20 mouse cellular contexts compared by ENCODE assay signal in genomic region chrX:33930216-33930615, GRCm38 (mm10). TPM values are rescaled to one million over a fixed set of nuclear protein-coding genes. Genes with fewer than 3 reads are reported as not detected.
"Had no signal": no experiment of that assay in that cellular context is flagged by ENCODE, and none has a peak within 500 bp of the region (broad histone marks: within the 10 kb centered on the region; RNA-seq: fewer than 3 reads in every experiment).

No protein-coding gene starts in this region.

RNA-seq across cellular contexts. Expression of gene Btbd35f6, which starts 26.1 kb away (rescaled TPM):
- polyA plus RNA-seq: cerebellum, adult 2 months; cortical plate, adult 2 months; embryonic facial prominence, embryonic 10.5 days; embryonic facial prominence, embryonic 11.5 days; embryonic facial prominence, embryonic 12.5 days; embryonic facial prominence, embryonic 13.5 days; embryonic facial prominence, embryonic 14.5 days; embryonic facial prominence, embryonic 15.5 days; erythroblast, embryonic 14.5 days; forebrain, embryonic 10.5 days; forebrain, embryonic 11.5 days; forebrain, embryonic 12.5 days; forebrain, embryonic 13.5 days; forebrain, embryonic 14.5 days; forebrain, embryonic 15.5 days; forebrain, embryonic 16.5 days; forebrain, postnatal 0 days; frontal cortex, adult 2 months; gonadal fat pad, adult 2 months; heart, adult 2 months had no signal

RNA-seq across cellular contexts. Expression of gene Gm21870, which starts 56.4 kb away (rescaled TPM):
- polyA plus RNA-seq: cerebellum, adult 2 months; cortical plate, adult 2 months; embryonic facial prominence, embryonic 10.5 days; embryonic facial prominence, embryonic 11.5 days; embryonic facial prominence, embryonic 12.5 days; embryonic facial prominence, embryonic 13.5 days; embryonic facial prominence, embryonic 14.5 days; embryonic facial prominence, embryonic 15.5 days; erythroblast, embryonic 14.5 days; forebrain, embryonic 10.5 days; forebrain, embryonic 11.5 days; forebrain, embryonic 12.5 days; forebrain, embryonic 13.5 days; forebrain, embryonic 14.5 days; forebrain, embryonic 15.5 days; forebrain, embryonic 16.5 days; forebrain, postnatal 0 days; frontal cortex, adult 2 months; gonadal fat pad, adult 2 months; heart, adult 2 months had no signal
